Comparison of ENCODE assay signal across 20 mouse cellular contexts in the genomic region with DNA sequence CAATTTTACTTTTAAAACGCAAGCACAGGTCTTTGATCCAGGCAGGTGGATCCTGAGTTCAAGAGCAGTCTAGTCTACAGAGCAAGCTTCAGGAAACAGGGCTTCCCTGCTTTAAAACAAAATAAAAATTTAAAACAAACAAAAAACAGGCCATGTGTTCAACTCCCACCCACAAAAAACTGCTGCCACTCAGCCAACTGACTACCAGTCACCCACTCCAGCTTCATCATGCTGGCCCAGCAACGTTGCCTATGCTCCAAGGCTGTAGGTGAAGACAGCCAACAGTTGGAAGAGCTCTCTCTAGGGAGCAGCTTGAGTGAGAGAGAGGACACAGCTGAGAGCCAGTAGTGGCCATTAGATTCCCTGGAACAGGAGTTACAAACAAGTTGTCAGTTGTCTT.
"Had no signal": no experiment of that assay in that cellular context is flagged by ENCODE, and none has a peak within 500 bp of the region (broad histone marks: within the 10 kb centered on the region; RNA-seq: fewer than 3 reads in every experiment).

No protein-coding gene starts in this region.

- H3K9me3 ChIP-seq: intestine, embryonic 15.5 days; kidney, embryonic 15.5 days; limb, embryonic 12.5 days; limb, embryonic 15.5 days; midbrain, embryonic 12.5 days; midbrain, embryonic 15.5 days; neural tube, embryonic 12.5 days; neural tube, embryonic 15.5 days had no signal

- H3K27ac ChIP-seq: intestine, embryonic 15.5 days; kidney, embryonic 15.5 days; limb, embryonic 12.5 days; limb, embryonic 15.5 days; macrophage; midbrain, embryonic 12.5 days; midbrain, embryonic 15.5 days; neural tube, embryonic 12.5 days; neural tube, embryonic 15.5 days had no signal

- H3K4me2 ChIP-seq: intestine, embryonic 15.5 days; kidney, embryonic 15.5 days; limb, embryonic 12.5 days; limb, embryonic 15.5 days; lung, embryonic 14.5 days; midbrain, embryonic 12.5 days; midbrain, embryonic 15.5 days; neural tube, embryonic 12.5 days; neural tube, embryonic 15.5 days had no signal

- H3K27me3 ChIP-seq: intestine, embryonic 15.5 days; kidney, embryonic 15.5 days; limb, embryonic 12.5 days; limb, embryonic 15.5 days; midbrain, embryonic 12.5 days; midbrain, embryonic 15.5 days; neural tube, embryonic 12.5 days; neural tube, embryonic 15.5 days had no signal

- H3K4me1 ChIP-seq: intestine, embryonic 15.5 days; midbrain, embryonic 12.5 days; midbrain, embryonic 15.5 days; neural tube, embryonic 12.5 days; neural tube, embryonic 15.5 days had no signal

- H3K4me3 ChIP-seq: intestine, embryonic 15.5 days; kidney, embryonic 15.5 days; limb, embryonic 12.5 days; limb, embryonic 15.5 days; midbrain, embryonic 12.5 days; midbrain, embryonic 15.5 days; neural tube, embryonic 12.5 days; neural tube, embryonic 15.5 days had no signal

- ATAC-seq: intestine, embryonic 15.5 days; lung, postnatal 0 days; midbrain, embryonic 15.5 days had no signal

- H3K9ac ChIP-seq: intestine, embryonic 15.5 days; kidney, embryonic 15.5 days; limb, embryonic 12.5 days; limb, embryonic 15.5 days; lung, embryonic 14.5 days; midbrain, embryonic 12.5 days; midbrain, embryonic 15.5 days; neural tube, embryonic 12.5 days; neural tube, embryonic 15.5 days had no signal

- DNase-seq: kidney, adult 11 months; kidney, adult 8-10 months; kidney, postnatal 10 days; kidney, postnatal 36 days; left cerebral cortex, postnatal 4 days; lung, embryonic 14.5 days; right cerebral cortex, adult 18-20 months; right cerebral cortex, postnatal 14 days; right cerebral cortex, postnatal 4 days; thymus, postnatal 25 days had no signal
